Mouse (Mus musculus) embryonic facial prominence, embryonic 10.5 days (tissue): Measurements from ENCODE around the gene Lancl1. TPM values are rescaled to one million over a fixed set of nuclear protein-coding genes. Genes with fewer than 3 reads are reported as not detected.

Experiments used
- DNase-seq: peaks from one replicate; pipeline ENCODE4 v3.0.0-alpha.2; 2017; ENCODE audit warnings: low spot score
- H3K27ac ChIP-seq: fragments of 300-500 bp; sonication (generic); replicated peaks from 2 replicates; pipeline ENCODE4 v1.5.1; 2016; ENCODE audit warnings: mild to moderate bottlenecking
- H3K27me3 ChIP-seq: fragments of 300-500 bp; sonication (generic); replicated peaks from 2 replicates; pipeline ENCODE4 v1.6.1; 2016; ENCODE audit warnings: low read depth, mild to moderate bottlenecking; ENCODE audit not compliant: poor library complexity, severe bottlenecking
- H3K36me3 ChIP-seq: fragments of 300-500 bp; sonication (generic); replicated peaks from 2 replicates; pipeline ENCODE4 v1.6.1; 2016; ENCODE audit warnings: mild to moderate bottlenecking, moderate library complexity
- H3K4me1 ChIP-seq: fragments of 300-500 bp; sonication (generic); 2 replicates; pipeline ENCODE4 v1.6.1; 2016
- H3K4me3 ChIP-seq: fragments of 300-500 bp; sonication (generic); 2 replicates; pipeline ENCODE4 v1.5.1; 2016; ENCODE audit warnings: mild to moderate bottlenecking, moderate library complexity
- H3K9me3 ChIP-seq: fragments of 300-500 bp; sonication (generic); 2 replicates; pipeline ENCODE4 v1.6.1; 2016; ENCODE audit warnings: mild to moderate bottlenecking
- WGBS: fragments of 180-500 bp; shearing (Covaris S2); methylation state at CpG from one replicate; pipeline ENCODE4 v1.1.7; 2016; 5-methylcytosine and 5-hydroxymethylcytosine counted together
- polyA plus RNA-seq: library from polyadenylated mRNA; unstranded; fragments of >200 nt; fragmentation: Nextera tagmentation; extraction: Ambion mirVana; gene quantifications from 2 replicates; pipeline ENCODE4 v1.2.1, GENCODE M21; 2016

The Lancl1 gene
- polyA plus RNA-seq, 1 experiment from 2014 or later: 79.7 TPM

GRCm38 (mm10) chr1:67002226-67002625 is 36.4 kb downstream of the Lancl1 start:
- WGBS: 73% methylated on average over 6 of the region's 6 CpGs

GRCm38 (mm10) chr1:67001367-67001766 is 37.3 kb downstream of the Lancl1 start:
- H3K36me3 ChIP-seq: peaks cover 55% of the 10 kb centered on the region
- no peaks in the 10 kb centered on the region for H3K9me3 ChIP-seq
- WGBS: 84% methylated on average over 1 of the region's 1 CpGs
- H3K4me3 ChIP-seq: no peak overlapping the region
- DNase-seq: no peak
- H3K27me3 ChIP-seq: no peaks in the 10 kb centered on the region
- no peak overlapping the region for H3K27ac ChIP-seq
- H3K4me1 ChIP-seq: no peaks in the 10 kb centered on the region

More at GRCm38 (mm10) chr1:67002226-67002625, 36.4 kb downstream of the Lancl1 start:
- no peaks in the 10 kb centered on the region for H3K9me3 ChIP-seq
- no peak overlapping the region for H3K4me3 ChIP-seq
- no peak for DNase-seq
- peaks cover 61% of the 10 kb centered on the region for H3K36me3 ChIP-seq
- H3K4me1 ChIP-seq: no peaks in the 10 kb centered on the region
- H3K27me3 ChIP-seq: no peaks in the 10 kb centered on the region
- no peak overlapping the region for H3K27ac ChIP-seq

- no peaks in the 10 kb centered on the region for H3K27me3 ChIP-seq
- no peak overlapping the region for H3K27ac ChIP-seq
- no peak overlapping the region for H3K4me3 ChIP-seq
- no peaks in the 10 kb centered on the region for H3K4me1 ChIP-seq
- no peaks in the 10 kb centered on the region for H3K9me3 ChIP-seq
- no peak for DNase-seq
- peaks cover 46% of the 10 kb centered on the region for H3K36me3 ChIP-seq
- 74% methylated on average over 3 of the region's 3 CpGs for WGBS
Measured at GRCm38 (mm10) chr1:67000484-67000883, 38.2 kb downstream of the Lancl1 start.

- peaks cover 27% of the 10 kb centered on the region for H3K36me3 ChIP-seq
- no peaks in the 10 kb centered on the region for H3K9me3 ChIP-seq
- no peak overlapping the region for H3K27ac ChIP-seq
- H3K4me3 ChIP-seq: no peak overlapping the region
- no peaks in the 10 kb centered on the region for H3K4me1 ChIP-seq
- no peak for DNase-seq
- 98% methylated on average over 1 of the region's 1 CpGs for WGBS
- H3K27me3 ChIP-seq: no peaks in the 10 kb centered on the region
Measured at GRCm38 (mm10) chr1:66998601-66999000, 40.1 kb downstream of the Lancl1 start.

GRCm38 (mm10) chr1:66998188-66998587 is 40.5 kb downstream of the Lancl1 start:
- no peaks in the 10 kb centered on the region for H3K4me1 ChIP-seq
- H3K4me3 ChIP-seq: no peak overlapping the region
- no peaks in the 10 kb centered on the region for H3K9me3 ChIP-seq
- no peak for DNase-seq
- H3K27me3 ChIP-seq: no peaks in the 10 kb centered on the region
- peaks cover 23% of the 10 kb centered on the region for H3K36me3 ChIP-seq
- no peak overlapping the region for H3K27ac ChIP-seq
- WGBS: 95% methylated on average over 4 of the region's 4 CpGs

GRCm38 (mm10) chr1:66996819-66997218 is 41.9 kb downstream of the Lancl1 start:
- Histone ChIP-seq H3K27me3 (no peaks in the 10 kb centered on the region), H3K36me3 (peaks cover 9% of the 10 kb centered on the region; the same call in 1 of the 2 replicates), H3K4me3 (no peak overlapping the region), H3K27ac (no peak overlapping the region), H3K9me3 (no peaks in the 10 kb centered on the region), H3K4me1 (no peaks in the 10 kb centered on the region)
- 91% methylated on average over 2 of the region's 2 CpGs for WGBS
- DNase-seq: no peak

GRCm38 (mm10) chr1:66992764-66993163 is 45.9 kb downstream of the Lancl1 start:
- no peak overlapping the region for H3K27ac ChIP-seq
- DNase-seq: no peak
- H3K36me3 ChIP-seq: no peaks in the 10 kb centered on the region
- no peak overlapping the region for H3K4me3 ChIP-seq
- no peaks in the 10 kb centered on the region for H3K9me3 ChIP-seq
- peaks cover under 1% of the 10 kb centered on the region; the same call in 1 of the 2 replicates for H3K4me1 ChIP-seq
- H3K27me3 ChIP-seq: no peaks in the 10 kb centered on the region

- Histone ChIP-seq H3K27ac (no peak overlapping the region), H3K4me1 (peaks cover 12% of the 10 kb centered on the region), H3K4me3 (no peak overlapping the region), H3K27me3 (no peaks in the 10 kb centered on the region), H3K9me3 (no peaks in the 10 kb centered on the region), H3K36me3 (no peaks in the 10 kb centered on the region)
- DNase-seq: peak; percentile 20
- 80% methylated on average over 18 of the region's 18 CpGs for WGBS
Measured at GRCm38 (mm10) chr1:66987558-66988190, 51.0 kb downstream of the Lancl1 start.

GRCm38 (mm10) chr1:66985906-66986305 is 52.8 kb downstream of the Lancl1 start:
- H3K27me3 ChIP-seq: no peaks in the 10 kb centered on the region
- no peak overlapping the region for H3K27ac ChIP-seq
- H3K4me3 ChIP-seq: no peak overlapping the region
- no peak for DNase-seq
- H3K36me3 ChIP-seq: no peaks in the 10 kb centered on the region
- no peaks in the 10 kb centered on the region for H3K9me3 ChIP-seq
- WGBS: 86% methylated on average over 4 of the region's 4 CpGs
- peaks cover 12% of the 10 kb centered on the region for H3K4me1 ChIP-seq

- Histone ChIP-seq H3K4me1 (peaks cover 12% of the 10 kb centered on the region), H3K9me3 (no peaks in the 10 kb centered on the region), H3K27me3 (no peaks in the 10 kb centered on the region), H3K36me3 (no peaks in the 10 kb centered on the region), H3K27ac (no peak overlapping the region; the same call in 1 of the 2 replicates), H3K4me3 (no peak overlapping the region)
- 49% methylated on average over 7 of the region's 7 CpGs for WGBS
- peak; percentile 23 for DNase-seq
Measured at GRCm38 (mm10) chr1:66985129-66985698, 53.5 kb downstream of the Lancl1 start.

- H3K36me3 ChIP-seq: no peaks in the 10 kb centered on the region
- no peak overlapping the region for H3K4me3 ChIP-seq
- no peak overlapping the region for H3K27ac ChIP-seq
- peaks cover 3% of the 10 kb centered on the region for H3K4me1 ChIP-seq
- no peak for DNase-seq
- no peaks in the 10 kb centered on the region for H3K9me3 ChIP-seq
- WGBS: 94% methylated on average over 1 of the region's 1 CpGs
- no peaks in the 10 kb centered on the region for H3K27me3 ChIP-seq
Measured at GRCm38 (mm10) chr1:66980129-66980528, 58.5 kb downstream of the Lancl1 start.

GRCm38 (mm10) chr1:66975456-66975855 is 63.2 kb downstream of the Lancl1 start:
- Histone ChIP-seq H3K27ac (no peak overlapping the region), H3K36me3 (no peaks in the 10 kb centered on the region), H3K27me3 (no peaks in the 10 kb centered on the region), H3K4me3 (no peak overlapping the region), H3K9me3 (no peaks in the 10 kb centered on the region), H3K4me1 (no peaks in the 10 kb centered on the region)
- 91% methylated on average over 2 of the region's 2 CpGs for WGBS
- DNase-seq: no peak

GRCm38 (mm10) chr1:66964857-66965256 is 73.8 kb downstream of the Lancl1 start:
- H3K4me3 ChIP-seq: no peak overlapping the region
- H3K27me3 ChIP-seq: no peaks in the 10 kb centered on the region
- no peaks in the 10 kb centered on the region for H3K36me3 ChIP-seq
- no peak for DNase-seq
- H3K27ac ChIP-seq: no peak overlapping the region
- no peaks in the 10 kb centered on the region for H3K4me1 ChIP-seq
- no peaks in the 10 kb centered on the region for H3K9me3 ChIP-seq
- 79% methylated on average over 4 of the region's 4 CpGs for WGBS
